Mouse (Mus musculus): Measurements from ENCODE around the gene Hinfp.

Hinfp gene

DNA sequence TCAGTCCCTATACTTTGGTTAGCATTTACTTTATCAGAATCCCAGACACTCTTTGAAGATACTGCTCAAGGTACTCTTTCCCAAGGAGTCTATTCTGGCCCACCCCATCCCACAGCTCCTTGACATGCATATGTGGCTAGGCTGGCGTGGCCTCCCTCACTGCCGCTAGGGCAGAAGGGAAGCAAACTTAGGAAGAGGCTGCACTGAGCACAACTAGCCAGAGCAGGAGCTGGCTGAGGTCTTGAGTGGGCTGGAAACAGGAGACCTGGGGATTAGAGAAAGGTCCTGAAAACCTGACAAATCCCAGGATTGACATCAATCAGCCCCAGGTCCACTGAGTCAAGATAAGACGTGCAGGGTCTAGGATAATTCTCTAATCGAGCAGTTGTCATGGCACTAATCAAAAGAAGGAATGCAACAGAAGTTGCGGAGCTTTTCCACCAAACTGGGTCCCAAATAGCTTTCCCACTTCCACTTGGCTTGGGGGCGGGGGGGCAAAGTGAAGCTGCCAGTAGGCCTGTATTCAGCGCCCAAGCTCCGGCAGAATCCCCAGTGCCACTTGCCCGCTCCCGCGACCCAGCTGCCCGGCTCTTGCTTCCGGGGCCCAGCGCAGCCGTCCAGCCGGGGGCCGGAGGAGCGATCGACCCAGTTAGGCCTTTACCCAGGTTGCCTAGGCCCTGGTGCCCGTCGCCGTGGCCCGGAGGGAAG, 38.0 kb downstream of the Hinfp start:
- ATAC-seq (ENCODE audit: insufficient number of reproducible peaks, low FRiP score, low TSS enrichment): peak; percentile 81; the same call in 1 of the 2 replicates

DNA sequence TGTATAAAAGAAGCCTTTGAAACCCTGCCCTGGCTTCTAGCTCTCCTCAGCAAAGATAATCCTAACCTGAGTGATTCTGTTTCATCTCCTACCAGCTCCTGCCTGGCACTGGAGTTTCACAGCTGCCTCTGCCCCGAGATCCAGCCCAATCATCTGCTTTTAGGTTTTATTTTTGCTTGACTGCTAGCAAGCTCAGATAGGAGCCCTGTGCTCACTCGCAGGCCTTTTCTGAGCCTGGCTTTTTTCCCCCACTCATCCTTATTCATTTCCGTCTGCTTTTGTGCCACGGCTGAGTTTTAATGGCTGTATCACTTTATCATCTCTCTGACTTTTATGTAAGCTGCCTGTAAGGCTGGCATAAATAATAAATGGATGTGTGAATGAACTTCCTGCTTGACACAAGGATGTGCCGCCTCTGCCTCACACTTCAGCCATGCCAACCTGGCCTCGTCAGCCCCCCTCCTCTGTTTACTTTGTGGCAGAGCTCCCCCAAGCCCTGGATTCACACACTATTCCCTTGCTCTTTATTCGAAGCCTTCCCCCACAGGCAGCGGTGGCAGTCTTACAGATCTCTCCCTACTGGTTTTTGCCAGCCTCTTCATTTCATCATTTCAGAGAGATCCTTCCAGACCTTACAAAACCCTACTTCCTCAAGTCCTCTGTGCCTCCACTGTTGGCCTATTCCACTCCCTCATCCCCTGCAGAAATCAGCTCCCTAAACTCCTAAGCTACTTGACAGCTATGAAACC, 38.8 kb downstream of the Hinfp start:
- ATAC-seq (ENCODE audit: insufficient number of reproducible peaks, low FRiP score, low TSS enrichment): no peak

DNA sequence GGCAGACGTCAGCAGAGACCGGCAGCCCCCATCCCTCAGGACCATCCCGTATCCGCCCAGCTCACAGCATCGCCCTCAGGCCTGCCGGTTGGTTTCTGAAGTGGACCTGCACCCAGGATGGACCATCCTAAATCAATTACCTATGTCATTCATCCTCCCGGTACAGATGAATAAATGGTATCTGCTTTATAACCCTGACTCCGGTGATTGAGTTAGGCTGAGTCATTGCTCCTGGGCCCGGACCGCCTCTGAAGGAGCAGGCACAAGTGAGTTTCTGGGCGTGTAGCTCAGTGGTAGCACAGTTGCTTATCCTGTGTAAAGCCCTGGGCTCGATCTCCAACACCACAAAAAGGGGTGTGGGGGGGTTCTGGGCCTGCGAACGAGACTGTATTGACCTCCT, 44.1 kb downstream of the Hinfp start:
- no peak for ATAC-seq (ENCODE audit: insufficient number of reproducible peaks, low FRiP score, low TSS enrichment)

DNA sequence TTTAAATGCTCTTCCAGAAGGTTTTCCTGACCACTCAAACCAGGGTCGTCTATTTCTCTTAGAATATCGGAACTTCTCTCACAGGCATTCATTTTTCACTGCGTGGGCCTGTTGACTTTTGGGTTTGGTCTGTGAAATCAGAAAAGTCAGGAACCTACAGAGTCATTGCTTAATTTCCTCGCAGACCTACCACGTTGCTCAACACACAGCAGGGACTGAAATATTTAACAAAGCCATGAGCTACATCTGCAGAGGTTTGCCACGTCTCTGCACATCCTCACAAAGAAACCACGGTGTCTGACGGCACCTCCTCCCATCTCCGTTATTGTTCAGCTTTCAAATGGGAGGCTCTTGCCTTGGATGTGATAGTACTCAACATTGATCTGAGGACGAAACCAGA, 46.5 kb downstream of the Hinfp start:
- no peak for ATAC-seq (ENCODE audit: insufficient number of reproducible peaks, low FRiP score, low TSS enrichment)

DNA sequence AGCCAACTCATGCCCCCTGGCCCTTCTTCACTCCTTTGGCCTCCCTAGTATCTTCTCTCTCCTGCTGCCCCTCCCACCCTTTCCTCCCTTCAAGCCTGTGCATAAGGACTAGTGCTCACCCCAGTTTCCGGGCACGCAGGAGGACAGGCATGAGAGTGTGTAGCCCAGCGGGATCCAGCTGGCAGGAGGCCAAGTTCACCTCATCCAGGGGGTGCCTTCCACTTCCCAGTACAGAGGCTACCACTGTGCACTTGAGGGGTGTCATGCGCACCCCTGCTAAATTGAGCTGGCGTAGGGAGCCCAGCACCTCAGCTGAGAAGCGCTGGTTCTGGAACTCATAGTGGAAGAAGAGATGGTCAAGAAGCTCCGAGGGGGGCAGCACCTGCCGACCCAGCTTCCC, 49.3 kb downstream of the Hinfp start:
- ATAC-seq (ENCODE audit: insufficient number of reproducible peaks, low FRiP score, low TSS enrichment): no peak

DNA sequence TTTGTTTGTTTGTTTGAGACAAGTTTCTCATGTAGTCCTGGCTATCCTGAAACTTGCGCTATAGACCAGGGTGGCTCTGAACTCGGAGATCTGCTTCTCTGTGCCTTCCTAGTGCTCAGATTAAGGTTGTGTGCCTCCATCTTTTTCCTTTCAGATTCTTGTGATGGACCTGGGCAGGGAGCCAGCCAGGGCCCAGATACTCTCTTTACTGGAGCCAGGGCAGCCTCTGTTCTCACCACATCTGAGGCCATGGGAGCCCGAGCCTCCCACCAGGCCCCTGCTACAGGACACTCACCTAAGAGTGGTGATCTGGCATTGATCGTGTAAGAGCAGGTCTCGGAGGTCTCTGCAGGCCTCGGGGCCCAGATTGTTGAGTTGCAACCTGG, 50.3 kb downstream of the Hinfp start:
- no peak for ATAC-seq (ENCODE audit: insufficient number of reproducible peaks, low FRiP score, low TSS enrichment)

DNA sequence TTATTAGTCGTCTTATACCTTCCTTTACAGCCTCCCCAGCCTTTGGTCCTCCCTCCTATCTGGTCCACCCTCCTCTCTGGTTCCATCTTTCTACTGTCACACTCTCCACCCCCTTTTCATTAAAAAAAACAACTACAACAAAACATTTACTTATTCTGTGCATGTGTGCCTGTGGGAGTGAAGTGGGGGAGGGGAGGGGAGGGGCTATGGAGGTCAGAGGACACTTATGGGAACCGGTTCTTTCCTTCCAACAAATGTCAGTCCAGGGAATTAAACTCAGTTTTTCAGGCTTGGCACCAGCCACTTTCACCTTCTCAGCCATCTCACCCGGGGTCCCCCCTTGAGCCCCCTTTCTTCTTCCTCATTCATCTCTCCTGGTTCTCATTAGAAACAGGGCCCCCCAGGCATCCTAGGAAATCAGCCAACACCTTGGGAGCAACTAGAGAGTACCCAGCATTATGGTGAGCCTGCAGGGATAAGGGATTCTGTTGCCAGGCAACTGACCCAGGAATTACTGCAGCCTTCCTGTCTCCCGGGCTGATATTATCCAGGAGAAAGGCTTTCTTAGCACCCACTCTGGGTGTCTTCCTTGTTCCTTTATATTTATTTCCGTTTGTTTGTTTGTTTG, 50.8 kb downstream of the Hinfp start:
- ATAC-seq (ENCODE audit: insufficient number of reproducible peaks, low FRiP score, low TSS enrichment): no peak

DNA sequence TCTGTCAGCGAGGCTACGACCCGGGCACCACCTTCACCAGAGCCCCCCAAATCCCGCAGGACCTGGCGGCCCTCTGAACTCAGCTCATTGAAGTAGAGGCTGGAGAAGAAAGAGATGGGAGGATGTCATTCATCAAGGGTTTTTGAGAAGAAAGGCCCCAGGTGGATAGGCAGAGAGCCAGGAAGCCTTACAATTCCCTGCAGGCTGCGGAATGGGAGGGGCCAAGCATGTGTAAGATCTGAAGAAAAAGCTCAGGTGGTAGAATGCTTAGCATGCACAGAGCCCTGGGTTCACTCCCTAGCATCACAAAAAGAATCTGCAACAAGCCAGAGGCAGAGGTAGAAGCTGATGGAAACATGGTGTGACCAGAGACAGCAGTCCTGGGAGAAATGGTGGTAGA, 52.0 kb downstream of the Hinfp start:
- ATAC-seq (ENCODE audit: insufficient number of reproducible peaks, low FRiP score, low TSS enrichment): no peak

DNA sequence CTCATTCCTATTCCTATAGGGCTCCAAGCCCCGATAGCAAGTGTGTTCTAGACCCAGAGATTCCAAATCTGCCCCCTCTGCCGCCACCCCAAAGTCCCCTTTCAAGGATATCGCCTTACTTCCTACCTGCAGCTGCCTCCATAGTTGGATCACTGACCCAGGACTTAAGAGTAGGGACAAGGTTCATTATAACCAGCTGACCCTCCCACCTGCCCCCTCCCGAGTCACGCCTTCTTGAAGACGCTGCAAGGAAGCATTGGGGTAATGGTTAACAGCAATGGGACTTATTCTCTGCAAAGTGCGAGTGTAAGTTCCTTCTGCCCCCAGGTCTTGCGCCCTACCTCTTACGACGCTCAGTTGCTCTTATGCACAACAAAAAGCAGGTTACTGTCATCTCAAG, 54.2 kb downstream of the Hinfp start, which contains the start of gene Pdzd3:
TSS of gene Pdzd3 (minus strand) at position 158 of the 400 bp plus-strand sequence.
- no peak for ATAC-seq (ENCODE audit: insufficient number of reproducible peaks, low FRiP score, low TSS enrichment)

DNA sequence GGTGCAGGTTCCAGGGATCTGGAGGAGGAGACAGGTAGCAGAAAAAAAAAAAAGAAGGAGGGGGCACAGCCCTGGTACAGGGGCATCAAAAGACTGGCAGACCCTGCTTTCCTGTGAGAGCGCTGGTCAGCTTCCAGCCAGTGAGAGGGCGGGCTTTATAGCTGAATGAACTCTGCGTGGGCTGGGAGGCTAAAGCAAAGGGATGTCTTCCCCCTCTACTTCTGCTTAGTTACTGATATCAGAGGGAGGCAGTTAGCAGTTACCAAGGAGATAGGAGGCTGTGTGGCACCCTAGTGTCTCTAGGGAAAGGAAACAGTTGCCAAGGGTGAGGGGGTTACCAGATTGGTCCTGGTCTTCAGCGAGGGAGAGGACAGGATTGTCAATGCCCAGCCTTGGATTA, 55.0 kb downstream of the Hinfp start:
- no peak for ATAC-seq (ENCODE audit: insufficient number of reproducible peaks, low FRiP score, low TSS enrichment)

DNA sequence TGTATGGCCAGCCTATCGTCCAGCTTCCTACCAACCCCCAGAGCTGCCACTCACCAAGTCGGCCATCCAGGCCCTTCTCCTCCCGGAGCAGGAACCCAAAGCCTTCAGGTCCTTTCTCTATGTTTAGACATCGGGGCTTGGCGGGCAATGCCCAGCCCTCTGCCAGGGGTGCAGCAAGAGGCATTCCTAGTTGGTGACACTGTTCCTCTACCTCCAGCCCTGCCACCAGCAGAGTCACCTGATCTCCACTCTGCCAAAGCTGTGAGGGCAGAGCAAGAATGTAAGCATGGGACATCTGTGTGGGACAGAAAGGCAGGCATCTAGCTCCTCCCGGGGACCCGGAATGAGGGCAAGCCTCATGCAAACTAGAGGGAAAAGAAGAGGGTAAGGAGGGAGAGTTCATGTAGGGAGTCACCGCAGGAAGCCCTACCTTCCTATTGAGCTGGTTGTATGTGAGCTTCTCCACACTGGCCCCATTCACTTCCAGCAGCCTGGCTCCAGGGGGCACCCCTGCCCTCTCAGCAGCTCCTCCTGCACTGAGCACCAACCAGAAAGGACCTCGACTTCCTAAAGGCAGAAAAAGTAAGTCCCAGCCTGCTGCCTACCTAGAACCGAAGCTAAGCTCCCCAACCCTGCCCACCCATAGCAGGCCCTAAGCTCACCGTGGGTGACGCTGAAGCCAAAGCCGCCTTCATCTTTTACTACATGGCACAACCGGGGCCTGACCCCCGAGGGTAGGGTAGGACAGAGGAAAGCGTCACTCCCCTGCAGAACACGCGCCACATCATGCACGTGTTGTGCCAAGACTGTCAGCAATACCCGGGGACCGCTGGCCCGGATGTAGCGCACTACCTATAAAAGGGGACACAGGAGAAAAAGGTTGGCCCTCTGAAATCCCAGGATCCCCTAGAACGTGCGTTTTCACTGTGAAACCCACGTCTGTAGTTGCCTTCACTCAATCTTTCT, 56.0 kb downstream of the Hinfp start:
- ATAC-seq (ENCODE audit: insufficient number of reproducible peaks, low FRiP score, low TSS enrichment): peak; percentile 26; the same call in 1 of the 2 replicates

DNA sequence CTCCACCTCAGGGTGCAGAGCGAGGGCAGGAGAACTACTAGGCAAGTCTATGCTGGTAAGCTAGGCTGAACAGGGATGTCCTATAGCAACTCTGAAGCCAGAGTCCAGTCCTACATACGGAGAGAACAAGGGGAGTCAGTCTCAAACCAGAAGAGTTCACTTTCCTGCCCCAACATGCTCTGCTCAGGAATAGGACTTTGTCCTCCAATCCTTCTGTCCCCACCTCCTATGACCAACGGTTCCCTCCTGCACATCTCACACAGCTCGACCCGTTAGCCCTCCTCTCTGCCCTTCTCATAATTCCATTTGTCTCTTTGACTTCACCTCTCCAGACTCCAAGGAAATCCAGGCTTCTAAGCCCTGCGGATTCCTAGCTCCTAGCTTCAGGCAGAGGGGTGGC, 57.6 kb downstream of the Hinfp start:
- ATAC-seq (ENCODE audit: insufficient number of reproducible peaks, low FRiP score, low TSS enrichment): no peak

DNA sequence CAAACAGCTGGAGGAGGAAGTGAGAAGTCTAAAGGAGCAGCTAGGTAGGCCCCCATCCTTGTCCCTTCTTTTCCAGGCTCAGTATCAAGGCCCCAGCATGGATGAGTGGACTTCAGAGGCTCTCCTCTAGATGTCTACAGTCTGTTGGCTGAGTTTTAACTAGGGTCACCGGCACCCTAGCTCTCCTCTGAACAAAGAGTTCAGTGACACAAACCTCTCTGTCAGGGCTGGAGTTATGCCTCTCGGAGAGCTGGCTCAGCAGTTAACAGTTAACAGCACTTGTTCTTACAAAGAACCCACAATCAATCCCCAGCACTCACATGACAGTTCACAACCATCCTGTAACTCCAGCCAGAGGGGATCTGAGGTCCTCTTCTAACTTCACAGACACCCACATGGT, 61.9 kb downstream of the Hinfp start:
- no peak for ATAC-seq (ENCODE audit: insufficient number of reproducible peaks, low FRiP score, low TSS enrichment)

All from cerebellum, adult (tissue).